Mouse (Mus musculus): ENCODE measurements around the gene Etnk1. TPM values are rescaled to one million over a fixed set of nuclear protein-coding genes. Genes with fewer than 3 reads are reported as not detected.

The Etnk1 gene
- polyA plus RNA-seq, 1 experiment, result 38.7 TPM

GRCm38 (mm10) chr6:143193641-143194040 lies 26.6 kb downstream of the Etnk1 start:
- Histone ChIP-seq H3K4me3 (replicated peaks; ENCODE audit: extremely low read depth, low read depth, low read length) (no peak overlapping the region), H3K4me1 (ENCODE audit: control insufficient read depth, insufficient read depth, low read length) (peaks cover 13% of the 10 kb centered on the region)
- DNase-seq, result no peak
- TF ChIP-seq POLR2A (IDR thresholded peaks at IDR 0.05; ENCODE audit: borderline replicate concordance, extremely low read depth, low read depth, low read length) (no peak), CTCF (IDR thresholded peaks at IDR 0.05; ENCODE audit: insufficient read depth, low read length) (no peak)
- WGBS, result 80% methylated on average over 6 of the region's 6 CpGs

- 88% methylated on average over 13 of the region's 13 CpGs for WGBS
- TF ChIP-seq POLR2A (IDR thresholded peaks at IDR 0.05; ENCODE audit: borderline replicate concordance, extremely low read depth, low read depth, low read length), result no peak
Observed at GRCm38 (mm10) chr6:143197053-143197452, 30.0 kb downstream of the Etnk1 start.

GRCm38 (mm10) chr6:143198421-143198820 lies 31.4 kb downstream of the Etnk1 start:
- DNase-seq, result no peak
- Histone ChIP-seq H3K4me3 (replicated peaks; ENCODE audit: extremely low read depth, low read depth, low read length) (no peak overlapping the region), H3K4me1 (ENCODE audit: control insufficient read depth, insufficient read depth, low read length) (no peaks in the 10 kb centered on the region; the same call in 1 of the 2 replicates)
- WGBS, result 82% methylated on average over 7 of the region's 7 CpGs
- no peak for TF ChIP-seq POLR2A (IDR thresholded peaks at IDR 0.05; ENCODE audit: borderline replicate concordance, extremely low read depth, low read depth, low read length)

More at GRCm38 (mm10) chr6:143197053-143197452, 30.0 kb downstream of the Etnk1 start:
- no peak overlapping the region for H3K4me3 ChIP-seq (replicated peaks; ENCODE audit: extremely low read depth, low read depth, low read length)
- DNase-seq, result no peak
- no peaks in the 10 kb centered on the region; the same call in 1 of the 2 replicates for H3K4me1 ChIP-seq (ENCODE audit: control insufficient read depth, insufficient read depth, low read length)

- H3K4me1 ChIP-seq (ENCODE audit: control insufficient read depth, insufficient read depth, low read length), result no peaks in the 10 kb centered on the region
- no peak for TF ChIP-seq CTCF (IDR thresholded peaks at IDR 0.05; ENCODE audit: insufficient read depth, low read length)
- no peak for TF ChIP-seq POLR2A (IDR thresholded peaks at IDR 0.05; ENCODE audit: borderline replicate concordance, extremely low read depth, low read depth, low read length)
- no peak overlapping the region for H3K4me3 ChIP-seq (replicated peaks; ENCODE audit: extremely low read depth, low read depth, low read length)
- 86% methylated on average over 15 of the region's 15 CpGs for WGBS
- DNase-seq, result no peak
Observed at GRCm38 (mm10) chr6:143203097-143203496, 36.1 kb downstream of the Etnk1 start.

- no peak for DNase-seq
- TF ChIP-seq POLR2A (IDR thresholded peaks at IDR 0.05; ENCODE audit: borderline replicate concordance, extremely low read depth, low read depth, low read length) (no peak), CTCF (IDR thresholded peaks at IDR 0.05; ENCODE audit: insufficient read depth, low read length) (no peak)
- 94% methylated on average over 3 of the region's 3 CpGs for WGBS
- no peak overlapping the region for H3K4me3 ChIP-seq (replicated peaks; ENCODE audit: extremely low read depth, low read depth, low read length)
- no peaks in the 10 kb centered on the region for H3K4me1 ChIP-seq (ENCODE audit: control insufficient read depth, insufficient read depth, low read length)
Observed at GRCm38 (mm10) chr6:143208880-143209279, 41.9 kb downstream of the Etnk1 start.

- no peak for DNase-seq
- Histone ChIP-seq H3K4me3 (replicated peaks; ENCODE audit: extremely low read depth, low read depth, low read length) (no peak overlapping the region), H3K4me1 (ENCODE audit: control insufficient read depth, insufficient read depth, low read length) (no peaks in the 10 kb centered on the region; the same call in 1 of the 2 replicates)
- WGBS, result 79% methylated on average over 6 of the region's 6 CpGs
- TF ChIP-seq CTCF (IDR thresholded peaks at IDR 0.05; ENCODE audit: insufficient read depth, low read length) (no peak), POLR2A (IDR thresholded peaks at IDR 0.05; ENCODE audit: borderline replicate concordance, extremely low read depth, low read depth, low read length) (no peak)
Observed at GRCm38 (mm10) chr6:143212766-143213165, 45.7 kb downstream of the Etnk1 start.

GRCm38 (mm10) chr6:143213461-143213860 lies 46.4 kb downstream of the Etnk1 start:
- Histone ChIP-seq H3K4me3 (replicated peaks; ENCODE audit: extremely low read depth, low read depth, low read length) (no peak overlapping the region), H3K4me1 (ENCODE audit: control insufficient read depth, insufficient read depth, low read length) (no peaks in the 10 kb centered on the region; the same call in 1 of the 2 replicates)
- DNase-seq, result no peak
- 98% methylated on average over 6 of the region's 6 CpGs for WGBS
- no peak for TF ChIP-seq CTCF (IDR thresholded peaks at IDR 0.05; ENCODE audit: insufficient read depth, low read length)
- no peak for TF ChIP-seq POLR2A (IDR thresholded peaks at IDR 0.05; ENCODE audit: borderline replicate concordance, extremely low read depth, low read depth, low read length)

GRCm38 (mm10) chr6:143216221-143216620 lies 49.2 kb downstream of the Etnk1 start:
- no peak for DNase-seq
- no peak for TF ChIP-seq POLR2A (IDR thresholded peaks at IDR 0.05; ENCODE audit: borderline replicate concordance, extremely low read depth, low read depth, low read length)
- no peak for TF ChIP-seq CTCF (IDR thresholded peaks at IDR 0.05; ENCODE audit: insufficient read depth, low read length)
- Histone ChIP-seq H3K4me1 (ENCODE audit: control insufficient read depth, insufficient read depth, low read length) (no peaks in the 10 kb centered on the region; the same call in 1 of the 2 replicates), H3K4me3 (replicated peaks; ENCODE audit: extremely low read depth, low read depth, low read length) (no peak overlapping the region)
- WGBS, result 26% methylated on average over 11 of the region's 11 CpGs

- Histone ChIP-seq H3K4me3 (replicated peaks; ENCODE audit: extremely low read depth, low read depth, low read length) (no peak overlapping the region), H3K4me1 (ENCODE audit: control insufficient read depth, insufficient read depth, low read length) (no peaks in the 10 kb centered on the region; the same call in 1 of the 2 replicates)
- DNase-seq, result peak; percentile 23
- TF ChIP-seq CTCF (IDR thresholded peaks at IDR 0.05; ENCODE audit: insufficient read depth, low read length), result no peak
- no peak for TF ChIP-seq POLR2A (IDR thresholded peaks at IDR 0.05; ENCODE audit: borderline replicate concordance, extremely low read depth, low read depth, low read length)
- 4% methylated on average over 5 of the region's 5 CpGs for WGBS
Observed at GRCm38 (mm10) chr6:143219347-143219746, 52.3 kb downstream of the Etnk1 start.

- TF ChIP-seq POLR2A (IDR thresholded peaks at IDR 0.05; ENCODE audit: borderline replicate concordance, extremely low read depth, low read depth, low read length), result no peak
- TF ChIP-seq CTCF (IDR thresholded peaks at IDR 0.05; ENCODE audit: insufficient read depth, low read length), result no peak
- WGBS, result 62% methylated on average over 8 of the region's 8 CpGs
- no peak for DNase-seq
Observed at GRCm38 (mm10) chr6:143221245-143221644, 54.2 kb downstream of the Etnk1 start.

More at GRCm38 (mm10) chr6:143221245-143221644, 54.2 kb downstream of the Etnk1 start:
- Histone ChIP-seq H3K4me3 (replicated peaks; ENCODE audit: extremely low read depth, low read depth, low read length) (no peak overlapping the region), H3K4me1 (ENCODE audit: control insufficient read depth, insufficient read depth, low read length) (no peaks in the 10 kb centered on the region)
